Mouse (Mus musculus): Measurements from ENCODE around the gene Gm11213. TPM values are rescaled to one million over a fixed set of nuclear protein-coding genes. Genes with fewer than 3 reads are reported as not detected.

The Gm11213 gene
- polyA plus RNA-seq, 1 experiment from 2014 or later = not detected

- Histone ChIP-seq H3K4me3 (replicated peaks) (no peak overlapping the region), H3K4me2 (0 out of 2 replicates have a peak overlapping the region, but pooled peaks have one; percentile 88), H3K4me1 (peaks cover 51% of the 10 kb centered on the region), H3K27ac (peak overlapping the region; percentile 54), H3K9me3 (replicated peaks) (no peaks in the 10 kb centered on the region), H3K27me3 (no peaks in the 10 kb centered on the region), H3K36me3 (peaks cover 32% of the 10 kb centered on the region), H3K9ac (no peak overlapping the region)
- WGBS = 33% methylated on average over 16 of the region's 16 CpGs
- ATAC-seq (replicated peaks; ENCODE audit: low FRiP score) = peak; percentile 37
Measured at GRCm38 (mm10) chr4:63557124-63558059, 47.7 kb downstream of the Gm11213 start.

DNA sequence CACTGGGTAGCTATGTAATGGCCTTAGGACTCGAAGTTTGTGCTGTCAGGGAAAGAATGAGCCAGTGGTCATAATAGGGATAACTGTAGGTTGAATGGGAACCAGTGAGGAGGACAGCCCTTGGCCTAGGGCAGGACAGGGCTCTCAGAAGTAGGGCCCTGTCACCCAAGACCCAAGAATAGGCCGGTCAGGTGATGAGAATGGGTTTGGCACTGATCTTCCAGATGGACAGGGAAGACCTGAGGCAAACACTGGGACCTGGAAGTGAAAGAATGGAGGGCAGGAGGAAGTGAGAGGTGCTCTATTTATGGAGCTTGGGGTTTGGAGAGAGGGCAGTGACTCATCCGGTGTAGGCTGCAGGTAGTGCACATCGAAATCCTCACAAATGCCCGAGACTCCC is 48.4 kb downstream of the Gm11213 start:
- H3K9me3 ChIP-seq (replicated peaks) = no peaks in the 10 kb centered on the region
- no peaks in the 10 kb centered on the region for H3K27me3 ChIP-seq
- H3K4me3 ChIP-seq (replicated peaks) = no peak overlapping the region
- H3K9ac ChIP-seq = no peak overlapping the region
- peaks cover 39% of the 10 kb centered on the region for H3K36me3 ChIP-seq
- WGBS = 62% methylated on average over 5 of the region's 5 CpGs
- no peak overlapping the region for H3K4me2 ChIP-seq
- peaks cover 48% of the 10 kb centered on the region for H3K4me1 ChIP-seq
- ATAC-seq (replicated peaks; ENCODE audit: low FRiP score) = no peak
- peak overlapping the region; percentile 54; the same call in 1 of the 2 replicates for H3K27ac ChIP-seq

- no peak overlapping the region for H3K4me3 ChIP-seq (replicated peaks)
- H3K4me1 ChIP-seq = peaks cover 35% of the 10 kb centered on the region
- WGBS = 97% methylated on average over 2 of the region's 2 CpGs
- H3K27ac ChIP-seq = no peak overlapping the region
- no peak overlapping the region for H3K4me2 ChIP-seq
- H3K9me3 ChIP-seq (replicated peaks) = no peaks in the 10 kb centered on the region
- no peaks in the 10 kb centered on the region for H3K27me3 ChIP-seq
- H3K36me3 ChIP-seq = peaks cover 52% of the 10 kb centered on the region
- no peak overlapping the region for H3K9ac ChIP-seq
- ATAC-seq (replicated peaks; ENCODE audit: low FRiP score) = no peak
Measured at GRCm38 (mm10) chr4:63555111-63555510, 50.0 kb downstream of the Gm11213 start.

- WGBS = 73% methylated on average over 3 of the region's 3 CpGs
- no peak overlapping the region for H3K9ac ChIP-seq
- no peak overlapping the region for H3K27ac ChIP-seq
- H3K9me3 ChIP-seq (replicated peaks) = no peaks in the 10 kb centered on the region
- H3K36me3 ChIP-seq = peaks cover 54% of the 10 kb centered on the region
- no peak overlapping the region for H3K4me2 ChIP-seq
- no peak for ATAC-seq (replicated peaks; ENCODE audit: low FRiP score)
- no peak overlapping the region for H3K4me3 ChIP-seq (replicated peaks)
- peaks cover 30% of the 10 kb centered on the region for H3K4me1 ChIP-seq
- H3K27me3 ChIP-seq = no peaks in the 10 kb centered on the region
Measured at GRCm38 (mm10) chr4:63554616-63555015, 50.4 kb downstream of the Gm11213 start.

- Histone ChIP-seq H3K27ac (no peak overlapping the region), H3K4me3 (replicated peaks) (no peak overlapping the region), H3K36me3 (peaks cover 60% of the 10 kb centered on the region), H3K27me3 (no peaks in the 10 kb centered on the region), H3K4me2 (no peak overlapping the region), H3K4me1 (peaks cover 24% of the 10 kb centered on the region), H3K9ac (no peak overlapping the region), H3K9me3 (replicated peaks) (no peaks in the 10 kb centered on the region)
- no peak for ATAC-seq (replicated peaks; ENCODE audit: low FRiP score)
- 72% methylated on average over 4 of the region's 4 CpGs for WGBS
Measured at GRCm38 (mm10) chr4:63553789-63554576, 51.1 kb downstream of the Gm11213 start.

DNA sequence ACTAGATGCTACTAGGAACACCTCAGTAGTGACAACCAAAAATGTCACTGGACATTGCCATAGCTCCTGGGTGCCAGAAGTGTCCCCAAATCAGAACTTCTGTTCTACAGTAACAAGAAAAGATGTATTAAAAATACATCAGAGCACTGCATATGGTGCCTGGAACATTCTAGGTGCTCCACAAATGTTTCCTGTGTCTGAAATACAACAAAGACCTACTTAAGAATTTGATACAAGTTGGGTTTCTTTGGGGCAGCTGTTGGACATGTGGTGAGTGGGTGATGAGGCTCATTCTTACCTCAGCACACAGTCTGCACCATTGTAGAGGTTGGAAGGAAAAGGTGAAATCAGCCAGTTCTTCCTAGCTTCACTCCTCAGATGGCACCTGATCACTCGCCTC is 52.2 kb downstream of the Gm11213 start:
- Histone ChIP-seq H3K4me1 (peaks cover 18% of the 10 kb centered on the region), H3K27ac (no peak overlapping the region), H3K27me3 (no peaks in the 10 kb centered on the region), H3K9ac (no peak overlapping the region), H3K9me3 (replicated peaks) (no peaks in the 10 kb centered on the region), H3K4me2 (no peak overlapping the region), H3K36me3 (peaks cover 70% of the 10 kb centered on the region), H3K4me3 (replicated peaks) (no peak overlapping the region)
- no peak for ATAC-seq (replicated peaks; ENCODE audit: low FRiP score)
- 95% methylated on average over 1 of the region's 1 CpGs for WGBS

DNA sequence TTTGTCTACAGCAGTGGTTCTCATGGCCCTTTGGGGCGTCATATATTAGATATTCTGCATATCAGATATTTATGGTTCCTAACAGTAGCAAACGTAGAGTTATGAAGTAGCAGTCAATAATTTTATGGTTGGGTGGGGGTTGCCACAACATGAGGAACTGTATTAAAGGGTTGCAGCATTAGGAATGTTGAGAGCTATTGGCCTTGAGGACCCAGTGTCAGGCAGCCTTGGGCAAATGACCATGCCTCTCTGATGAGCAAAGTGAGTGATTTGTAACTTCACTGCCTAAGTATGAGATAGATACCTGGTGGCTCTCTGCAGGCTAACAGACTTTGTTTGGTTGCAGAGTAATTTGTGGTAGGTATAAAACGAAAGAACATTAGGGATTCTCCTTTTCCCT is 54.2 kb downstream of the Gm11213 start:
- Histone ChIP-seq H3K9ac (no peak overlapping the region), H3K4me1 (peaks cover 23% of the 10 kb centered on the region), H3K27me3 (no peaks in the 10 kb centered on the region), H3K4me3 (replicated peaks) (no peak overlapping the region), H3K27ac (no peak overlapping the region), H3K4me2 (no peak overlapping the region), H3K9me3 (replicated peaks) (no peaks in the 10 kb centered on the region), H3K36me3 (peaks cover 70% of the 10 kb centered on the region)
- no peak for ATAC-seq (replicated peaks; ENCODE audit: low FRiP score)
- WGBS = 97% methylated on average over 3 of the region's 3 CpGs

DNA sequence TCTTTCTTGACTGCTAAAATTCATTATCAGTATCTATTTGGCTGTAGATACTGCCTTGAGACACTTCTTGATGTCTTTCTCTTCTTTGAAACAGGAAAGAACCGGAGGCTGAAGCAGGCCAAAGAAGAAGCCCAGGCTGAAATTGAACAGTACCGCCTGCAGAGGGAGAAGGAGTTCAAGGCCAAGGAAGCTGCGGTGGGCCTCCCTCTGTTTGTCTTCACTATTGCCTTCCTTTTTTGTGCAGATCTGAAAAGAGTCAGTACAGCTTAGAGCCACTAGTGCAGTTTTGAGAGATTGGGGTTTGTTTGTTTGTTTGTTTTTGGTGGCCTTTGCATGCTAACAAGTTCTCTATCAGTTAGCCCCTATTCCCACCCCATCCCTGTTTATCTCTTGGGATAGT is 56.6 kb downstream of the Gm11213 start:
- H3K9me3 ChIP-seq (replicated peaks) = no peaks in the 10 kb centered on the region
- no peak for ATAC-seq (replicated peaks; ENCODE audit: low FRiP score)
- no peak overlapping the region for H3K4me2 ChIP-seq
- H3K9ac ChIP-seq = no peak overlapping the region
- H3K27me3 ChIP-seq = no peaks in the 10 kb centered on the region
- peaks cover 37% of the 10 kb centered on the region for H3K4me1 ChIP-seq
- H3K4me3 ChIP-seq (replicated peaks) = no peak overlapping the region
- WGBS = 78% methylated on average over 3 of the region's 3 CpGs
- no peak overlapping the region for H3K27ac ChIP-seq
- H3K36me3 ChIP-seq = peaks cover 47% of the 10 kb centered on the region

- no peaks in the 10 kb centered on the region for H3K9me3 ChIP-seq (replicated peaks)
- 46% methylated on average over 1 of the region's 1 CpGs for WGBS
- no peaks in the 10 kb centered on the region for H3K27me3 ChIP-seq
- ATAC-seq (replicated peaks; ENCODE audit: low FRiP score) = no peak
- no peak overlapping the region for H3K4me3 ChIP-seq (replicated peaks)
- H3K36me3 ChIP-seq = peaks cover 42% of the 10 kb centered on the region
- peaks cover 37% of the 10 kb centered on the region for H3K4me1 ChIP-seq
- no peak overlapping the region for H3K4me2 ChIP-seq
- H3K9ac ChIP-seq = no peak overlapping the region
- no peak overlapping the region for H3K27ac ChIP-seq
Measured at GRCm38 (mm10) chr4:63547799-63548198, 57.3 kb downstream of the Gm11213 start.

Other genes starting within 250 kb of the Gm11213 start
- gene Orm3, start 249.1 kb downstream of the Gm11213 start, polyA plus RNA-seq (2015; fragmentation: Nextera tagmentation; extraction: Ambion mirVana) = not detected in 2 replicates
- gene Orm2, start 242.8 kb downstream of the Gm11213 start, polyA plus RNA-seq (2015; fragmentation: Nextera tagmentation; extraction: Ambion mirVana) = not detected in 2 replicates
- gene Akna, start 201.9 kb downstream of the Gm11213 start, polyA plus RNA-seq (2015; fragmentation: Nextera tagmentation; extraction: Ambion mirVana) = 7.4 and 8.3 TPM in 2 replicates
- 5.1 and 6.1 TPM in 2 replicates for gene Whrn, start 109.3 kb downstream of the Gm11213 start, polyA plus RNA-seq (2015; fragmentation: Nextera tagmentation; extraction: Ambion mirVana)
- gene Atp6v1g1, start 60.5 kb downstream of the Gm11213 start, polyA plus RNA-seq (2015; fragmentation: Nextera tagmentation; extraction: Ambion mirVana) = 287 and 307 TPM in 2 replicates
- gene Tmem268, start 46.5 kb downstream of the Gm11213 start, polyA plus RNA-seq (2015; fragmentation: Nextera tagmentation; extraction: Ambion mirVana) = 5.9 and 7.8 TPM in 2 replicates
- gene Tex48, start 17.2 kb upstream of the Gm11213 start, polyA plus RNA-seq (2015; fragmentation: Nextera tagmentation; extraction: Ambion mirVana) = not detected in 2 replicates
- not detected in 2 replicates for gene Gm11214, start 58.1 kb upstream of the Gm11213 start, polyA plus RNA-seq (2015; fragmentation: Nextera tagmentation; extraction: Ambion mirVana)
- 0.80 and 0.92 TPM in 2 replicates for gene Tnfsf15, start 139.9 kb upstream of the Gm11213 start, polyA plus RNA-seq (2015; fragmentation: Nextera tagmentation; extraction: Ambion mirVana)